ENCODE assay signal across 7 mouse cellular contexts in genomic region chr7:80534291-80535008, GRCm38 (mm10). TPM values are rescaled to one million over a fixed set of nuclear protein-coding genes. Genes with fewer than 3 reads are reported as not detected.
DNase-seq lines count a peak whose midpoint lies in the region; ATAC-seq and TF ChIP-seq lines count a peak whose summit lies in the region.

No protein-coding gene starts in this region.

- no peak for TF ChIP-seq POLR2A in cortical plate, adult 2 months (IDR thresholded peaks at IDR 0.05; ENCODE audit: extremely low read depth, insufficient read depth, low read length)
- TF ChIP-seq POLR2A in small intestine, adult 2 months (IDR thresholded peaks at IDR 0.05; ENCODE audit: low read depth, low read length) = 0 out of 2 replicates have a peak, but pooled peaks have one; percentile 12

- ATAC-seq in liver, embryonic 15.5 days (ENCODE audit: insufficient read depth) = peak; percentile 84

- H3K36me3 ChIP-seq in liver, embryonic 15.5 days (replicated peaks) = no peaks in the 10 kb centered on the region; the same call in 1 of the 2 replicates
- H3K36me3 ChIP-seq in small intestine, adult 2 months (ENCODE audit: control insufficient read depth, insufficient read depth, low read length) = no peaks in the 10 kb centered on the region

- TF ChIP-seq CTCF in cortical plate, adult 2 months (IDR thresholded peaks at IDR 0.05; ENCODE audit: extremely low read depth, insufficient read depth, low read length) = no peak
- TF ChIP-seq CTCF in small intestine, adult 2 months (IDR thresholded peaks at IDR 0.05; ENCODE audit: extremely low read depth, insufficient read length, insufficient replicate concordance, low read depth, low read length) = no peak

- H3K9me3 ChIP-seq in liver, embryonic 15.5 days (replicated peaks) = no peaks in the 10 kb centered on the region

- no peak overlapping the region for H3K27ac ChIP-seq in cortical plate, adult 2 months (ENCODE audit: insufficient read depth, low read length)
- H3K27ac ChIP-seq in liver, embryonic 15.5 days (replicated peaks) = peak overlapping the region; percentile 98
- H3K27ac ChIP-seq in small intestine, adult 2 months (ENCODE audit: insufficient read depth, low read depth, low read length) = no peak overlapping the region

- H3K4me3 ChIP-seq in cortical plate, adult 2 months (ENCODE audit: insufficient read depth, low read length) = peak overlapping the region; percentile 66
- H3K4me3 ChIP-seq in liver, embryonic 15.5 days (replicated peaks) = peak overlapping the region; percentile 86
- peak overlapping the region; percentile 76 for H3K4me3 ChIP-seq in small intestine, adult 2 months (ENCODE audit: low read depth, low read length)

- no peaks in the 10 kb centered on the region; the same call in 1 of the 2 replicates for H3K4me1 ChIP-seq in cortical plate, adult 2 months (ENCODE audit: control insufficient read depth, insufficient read depth, low read length)
- peaks cover 61% of the 10 kb centered on the region for H3K4me1 ChIP-seq in liver, embryonic 15.5 days (replicated peaks)
- H3K4me1 ChIP-seq in small intestine, adult 2 months (ENCODE audit: control insufficient read depth, insufficient read depth, insufficient read length, low read length) = no peaks in the 10 kb centered on the region; the same call in 1 of the 2 replicates

- H3K27me3 ChIP-seq in liver, embryonic 15.5 days = no peaks in the 10 kb centered on the region
- no peaks in the 10 kb centered on the region for H3K27me3 ChIP-seq in small intestine, adult 2 months (ENCODE audit: control insufficient read depth, insufficient read depth, low read length)

- H3K4me2 ChIP-seq in liver, embryonic 15.5 days = peak overlapping the region; percentile 86

- WGBS in liver, embryonic 15.5 days (ENCODE audit: insufficient replicate concordance) = under 1% methylated on average over 32 of the region's 32 CpGs
- 1% methylated on average over 32 of the region's 32 CpGs for WGBS in small intestine, adult 2 months

- peak overlapping the region; percentile 88 for H3K9ac ChIP-seq in liver, embryonic 15.5 days

- peak; percentile 11 for DNase-seq in urinary bladder, postnatal 25 days (ENCODE audit: low spot score)
- DNase-seq in urinary bladder, postnatal 4 days (ENCODE audit: low spot score in 2 of 2) = no peak
- peak; percentile 21 for DNase-seq in heart, postnatal 4 days
- DNase-seq in frontal cortex, postnatal 25 days (ENCODE audit: low spot score in 2 of 2) = no peak

RNA-seq across cellular contexts. Expression of gene Blm, which starts 0.5 kb away (rescaled TPM):
- polyA plus RNA-seq in cortical plate, adult 2 months (2012; rRNA removed) = 4.0 and 4.6 TPM in 2 replicates
- total RNA-seq in heart, postnatal 4 days (2021) = 10 to 100 TPM; 15.5 to 16.5 TPM
- polyA plus RNA-seq in liver, embryonic 15.5 days (2015; fragmentation: Nextera tagmentation; extraction: Ambion mirVana) = 25.5 and 27.4 TPM in 2 replicates
- polyA plus RNA-seq in small intestine, adult 2 months (2012; rRNA removed) = 0.23 and 1.4 TPM in 2 replicates

Comparison
In these comparisons a context has a peak if more than half of its experiments do, and no peak if none do; other contexts are left out.
1. DNase-seq: peak in urinary bladder, postnatal 25 days (single experiment) and heart, postnatal 4 days (single experiment); none in urinary bladder, postnatal 4 days (0 of 2) and frontal cortex, postnatal 25 days (0 of 2).
2. Peak in every context shown above with its lines, with median percentiles within 50 percentile points of each other: H3K4me3 ChIP-seq.